Mouse (Mus musculus): ENCODE measurements around the gene BC048403. TPM values are rescaled to one million over a fixed set of nuclear protein-coding genes. Genes with fewer than 3 reads are reported as not detected.

The BC048403 gene
- polyA plus RNA-seq, 1 experiment from 2014 or later, result 3.2 TPM

- no peak for ATAC-seq (ENCODE audit: insufficient number of reproducible peaks, low FRiP score, low TSS enrichment, low read depth)
- H3K27ac ChIP-seq, result no peak overlapping the region
- peaks cover 26% of the 10 kb centered on the region; the same call in 1 of the 2 replicates for H3K36me3 ChIP-seq
- H3K9ac ChIP-seq, result no peak overlapping the region
- no peak overlapping the region for H3K4me3 ChIP-seq
- no peaks in the 10 kb centered on the region for H3K4me1 ChIP-seq
- H3K9me3 ChIP-seq, result no peaks in the 10 kb centered on the region
- no peaks in the 10 kb centered on the region for H3K27me3 ChIP-seq
- H3K4me2 ChIP-seq, result no peak overlapping the region
- WGBS, result 94% methylated on average over 17 of the region's 17 CpGs
Measured at GRCm38 (mm10) chr10:121792661-121793060, 52.9 kb downstream of the BC048403 start.

- H3K9me3 ChIP-seq, result no peaks in the 10 kb centered on the region
- no peak overlapping the region for H3K9ac ChIP-seq
- no peaks in the 10 kb centered on the region for H3K27me3 ChIP-seq
- H3K4me2 ChIP-seq, result no peak overlapping the region
- no peak for ATAC-seq (ENCODE audit: insufficient number of reproducible peaks, low FRiP score, low TSS enrichment, low read depth)
- WGBS, result 90% methylated on average over 12 of the region's 12 CpGs
- H3K4me3 ChIP-seq, result no peak overlapping the region
- peaks cover 16% of the 10 kb centered on the region; the same call in 1 of the 2 replicates for H3K36me3 ChIP-seq
- H3K27ac ChIP-seq, result no peak overlapping the region
- H3K4me1 ChIP-seq, result no peaks in the 10 kb centered on the region
Measured at GRCm38 (mm10) chr10:121794486-121794885, 54.7 kb downstream of the BC048403 start.

GRCm38 (mm10) chr10:121796027-121796802 lies 56.5 kb downstream of the BC048403 start:
- H3K36me3 ChIP-seq, result peaks cover 18% of the 10 kb centered on the region
- H3K9ac ChIP-seq, result no peak overlapping the region

GRCm38 (mm10) chr10:121800041-121800440 lies 60.3 kb downstream of the BC048403 start:
- no peak for ATAC-seq (ENCODE audit: insufficient number of reproducible peaks, low FRiP score, low TSS enrichment, low read depth)
- Histone ChIP-seq H3K27me3 (no peaks in the 10 kb centered on the region), H3K4me1 (no peaks in the 10 kb centered on the region), H3K9me3 (no peaks in the 10 kb centered on the region), H3K36me3 (peaks cover 18% of the 10 kb centered on the region), H3K9ac (no peak overlapping the region), H3K27ac (no peak overlapping the region), H3K4me3 (no peak overlapping the region), H3K4me2 (no peak overlapping the region)
- 95% methylated on average over 13 of the region's 13 CpGs for whole genome bisulfite sequencing

More at GRCm38 (mm10) chr10:121796027-121796802, 56.5 kb downstream of the BC048403 start:
- Histone ChIP-seq H3K4me2 (no peak overlapping the region), H3K4me1 (no peaks in the 10 kb centered on the region), H3K27ac (no peak overlapping the region), H3K9me3 (no peaks in the 10 kb centered on the region), H3K4me3 (no peak overlapping the region), H3K27me3 (no peaks in the 10 kb centered on the region)
- ATAC-seq (ENCODE audit: insufficient number of reproducible peaks, low FRiP score, low TSS enrichment, low read depth), result no peak
- 59% methylated on average over 8 of the region's 8 CpGs for WGBS

Other genes with a start within 250 kb of the BC048403 start
- 31.1 and 32.5 TPM in 2 replicates for gene Tbk1, start 153.2 kb upstream of the BC048403 start, polyA plus RNA-seq (2015; fragmentation: Nextera tagmentation; extraction: Ambion mirVana)
- gene Xpot, start 113.6 kb upstream of the BC048403 start, polyA plus RNA-seq (2015; fragmentation: Nextera tagmentation; extraction: Ambion mirVana), result 51.2 and 52.1 TPM in 2 replicates
- gene D930020B18Rik, start 98.3 kb upstream of the BC048403 start, polyA plus RNA-seq (2015; fragmentation: Nextera tagmentation; extraction: Ambion mirVana), result 0.67 and 1.4 TPM in 2 replicates